Mouse (Mus musculus) erythroblast, embryonic 14.5 days (primary cell): ENCODE measurements around the gene Slc35b3.

ENCODE experiments used
- GATA1 ChIP-seq: IDR thresholded peaks from 2 replicates; pipeline ENCODE4 v1.6.1; 2012; ENCODE audit warnings: low read length, inconsistent platforms, mixed read lengths
- TAL1 ChIP-seq: IDR thresholded peaks from 3 replicates; pipeline ENCODE4 v1.6.1; 2012; ENCODE audit warnings: low read length, inconsistent platforms, mixed read lengths

DNA sequence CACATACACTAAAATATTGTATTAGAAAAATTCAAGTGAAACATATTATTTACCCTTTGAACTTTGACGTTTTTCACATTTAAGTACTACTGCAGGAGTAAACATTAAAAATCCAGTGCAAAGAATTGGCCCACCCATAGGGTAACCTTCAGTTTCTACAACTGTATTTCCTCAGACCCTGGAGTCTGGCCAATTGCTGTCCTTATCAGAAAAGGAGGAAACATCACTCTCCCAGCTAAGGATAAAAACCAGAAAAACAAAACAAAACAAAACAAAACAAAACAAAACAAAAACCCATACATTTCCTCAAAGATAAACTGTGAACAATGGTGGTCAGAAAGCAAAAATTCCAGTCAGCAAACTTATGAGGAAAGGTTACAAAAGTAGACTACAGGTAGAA lies 14.9 kb downstream of the Slc35b3 start:
- no peak for TF ChIP-seq GATA1
- TF ChIP-seq TAL1 = no peak
